Mouse (Mus musculus): Measurements from ENCODE around the gene Zfp691.

Gene Zfp691

DNA sequence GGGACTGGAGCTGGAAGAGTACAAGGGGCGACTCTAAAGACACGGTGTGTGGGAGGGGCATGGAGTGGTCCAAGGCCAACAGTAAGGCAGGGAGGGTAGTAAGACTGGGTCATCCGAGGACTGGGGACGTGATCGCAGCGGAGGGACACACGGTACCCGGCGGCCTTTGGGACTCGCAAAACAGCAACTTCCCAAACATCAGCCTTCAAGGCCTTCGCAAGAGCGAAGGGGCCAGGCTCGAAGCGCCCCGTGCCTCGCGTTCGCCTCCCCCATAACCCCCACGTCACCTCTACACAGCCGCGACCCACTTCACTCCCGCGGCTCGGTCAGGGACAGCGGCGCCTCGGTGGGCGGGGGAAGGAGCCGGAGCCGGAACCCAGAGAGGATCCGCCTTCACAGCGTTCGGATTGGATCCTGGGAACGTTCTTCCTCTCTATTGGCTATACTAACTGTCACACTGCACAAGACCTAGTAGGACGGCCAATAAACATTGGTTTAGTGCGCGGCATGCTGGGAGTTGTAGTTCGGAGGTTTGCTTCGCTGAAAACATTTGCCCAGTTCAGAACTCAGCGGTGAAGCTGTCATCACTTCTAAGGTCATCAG, at the start of gene Zfp691:
Gene Zfp691, minus strand, starts transcription at position 345 of the 603 bp plus-strand sequence.
- DNase-seq, result peak; percentile 93 to 96

DNA sequence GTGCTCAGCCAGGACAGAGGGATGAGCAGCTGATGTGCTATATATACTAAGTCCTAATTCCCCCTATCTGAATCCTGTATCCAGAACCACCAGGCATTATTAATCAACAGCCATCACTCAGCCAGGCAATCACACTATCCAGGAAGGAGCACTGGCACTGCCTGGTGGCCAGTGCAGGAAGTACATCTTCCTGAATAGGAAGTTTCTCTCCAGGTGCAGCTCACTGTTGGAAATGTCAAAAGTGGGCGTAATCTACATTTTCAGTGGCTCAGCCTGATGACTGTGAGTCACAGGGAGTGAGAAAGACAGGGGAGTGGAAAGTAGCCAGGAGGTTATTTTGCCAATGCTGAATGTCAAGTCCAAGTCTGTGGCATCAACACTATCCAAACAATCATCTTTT, 49.7 kb upstream of the Zfp691 start:
- DNase-seq, result peak; percentile 57 to 69

DNA sequence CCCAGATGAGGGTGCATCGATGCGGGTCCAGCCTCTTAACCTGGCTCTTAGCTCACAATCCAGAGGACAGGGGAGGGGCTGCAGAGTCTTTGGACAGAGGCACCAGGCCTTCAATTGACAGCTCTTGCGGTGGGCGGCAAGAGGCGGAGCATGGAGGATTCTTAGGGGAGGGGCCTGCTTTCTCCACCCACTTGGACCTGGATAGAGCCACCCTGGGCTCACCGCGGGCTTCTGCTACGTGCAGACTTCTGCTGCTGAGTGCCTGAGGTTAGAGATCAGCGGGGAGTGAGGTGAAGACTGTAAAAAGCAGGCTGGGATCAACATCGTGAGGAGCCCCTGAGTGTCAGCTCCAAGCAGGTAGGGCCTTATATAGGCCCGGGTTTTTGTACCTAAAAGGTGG, 44.2 kb upstream of the Zfp691 start, which contains the start of gene Tmem269:
Gene Tmem269, minus strand, starts transcription at position 49 of the 400 bp plus-strand sequence.
- peak; percentile 36 to 46 for DNase-seq

- peak; percentile 17 for DNase-seq
These were observed 42.7 kb upstream of the Zfp691 start for GRCm38 (mm10) chr4:119216667-119217066.

- peak; percentile 82 to 85 for DNase-seq
These were observed 30.7 kb upstream of the Zfp691 start for GRCm38 (mm10) chr4:119204672-119205071.

DNA sequence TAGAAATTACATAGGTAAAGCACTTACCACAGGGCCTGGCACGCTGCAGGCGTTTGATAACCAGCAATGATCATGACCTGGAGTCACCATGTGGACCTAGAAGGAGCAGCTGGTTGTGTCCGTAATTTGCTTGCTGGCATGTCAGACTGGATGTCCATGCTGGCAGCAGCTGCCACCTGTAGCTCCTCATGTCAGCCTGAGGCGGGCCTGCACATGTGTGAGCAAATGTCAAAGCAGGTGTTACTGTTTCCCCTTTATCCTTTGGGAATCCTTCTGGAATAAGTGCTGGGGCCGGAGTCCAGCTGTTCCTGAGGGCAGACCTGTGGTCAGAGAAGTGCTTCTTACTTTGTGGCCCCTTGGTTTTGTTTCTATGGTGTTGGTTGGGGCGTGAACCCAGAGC, 24.1 kb upstream of the Zfp691 start:
- DNase-seq, result no peak

DNA sequence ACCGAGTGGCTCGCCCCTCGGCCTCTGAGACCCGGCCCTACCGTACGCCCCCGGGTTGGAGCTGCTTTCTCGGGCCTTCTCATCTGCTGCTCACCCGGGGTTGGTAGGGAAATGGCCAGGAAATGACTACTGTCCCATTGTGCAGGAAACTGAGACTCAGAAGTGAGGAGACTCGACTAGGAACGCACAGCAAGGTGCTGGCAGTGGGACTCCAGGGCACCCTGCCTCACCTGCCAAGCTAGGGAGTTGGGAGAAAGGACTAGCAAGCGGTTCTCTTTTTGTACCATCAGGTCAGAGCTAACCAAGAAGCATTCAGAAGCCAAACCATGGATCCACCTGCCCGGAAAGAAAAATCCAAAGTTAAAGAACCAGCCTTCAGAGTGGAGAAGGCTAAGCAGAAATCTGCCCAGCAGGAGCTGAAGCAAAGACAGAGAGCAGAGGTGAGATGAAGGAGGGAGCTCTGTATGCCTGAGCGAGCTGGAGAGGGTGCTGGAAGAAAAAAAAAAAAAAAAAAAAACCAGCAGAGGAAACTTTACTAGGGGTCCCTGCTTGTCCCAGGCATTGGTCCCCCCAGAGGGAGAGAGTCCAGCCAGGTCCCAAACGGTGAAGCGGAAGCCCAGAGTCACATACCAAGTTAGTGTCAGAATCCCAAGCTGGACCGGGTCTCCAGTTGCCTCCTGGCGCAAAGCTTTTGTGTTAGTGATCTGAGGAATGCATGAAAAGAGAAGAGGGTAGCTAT, 21.8 kb upstream of the Zfp691 start:
- DNase-seq, result peak in 1 of 2 experiments; percentile 12

- DNase-seq, result peak; percentile 97 to 98
These were observed 21.1 kb upstream of the Zfp691 start, which contains the start of gene Svbp for GRCm38 (mm10) chr4:119194909-119195581. Gene Svbp (plus strand): TSS chr4:119195306.

DNA sequence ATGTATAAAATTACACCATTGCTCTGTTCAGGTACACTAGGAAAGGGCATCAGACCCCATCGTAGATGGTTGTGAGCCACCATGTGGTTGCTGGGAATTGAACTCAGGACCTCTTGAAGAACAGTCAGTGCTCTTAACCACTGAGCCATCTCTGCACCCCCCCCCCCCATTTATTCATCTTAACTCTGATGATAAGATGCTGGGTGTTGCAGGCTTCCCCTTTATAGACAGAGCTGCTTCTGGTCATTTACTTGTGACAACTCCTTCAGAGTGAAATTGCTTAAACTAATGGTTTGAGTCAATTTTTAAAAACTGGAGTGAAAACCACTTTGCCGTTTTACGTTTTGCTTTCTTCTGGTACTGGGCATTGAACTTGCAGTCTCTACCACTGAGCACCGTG, 18.8 kb upstream of the Zfp691 start:
- DNase-seq, result no peak

DNA sequence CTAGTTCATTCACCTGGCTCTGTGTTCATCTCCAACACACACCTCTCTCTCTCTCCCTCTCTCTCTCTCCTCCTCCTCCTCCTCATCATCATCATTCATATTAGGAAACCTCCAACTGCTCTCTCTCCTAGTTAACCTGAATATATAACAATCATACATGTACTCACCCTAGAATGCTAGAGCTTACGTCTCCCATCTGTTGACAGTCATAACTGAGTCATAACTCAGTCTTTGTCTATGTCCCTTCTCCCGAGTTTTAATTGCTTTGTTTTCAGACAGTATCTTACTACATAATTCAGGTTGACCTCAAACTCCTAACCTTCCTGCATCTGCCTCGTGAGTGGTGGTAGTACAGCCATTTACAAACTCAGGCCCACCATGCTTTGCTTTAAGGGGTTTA, 17.3 kb upstream of the Zfp691 start:
- DNase-seq, result no peak

DNA sequence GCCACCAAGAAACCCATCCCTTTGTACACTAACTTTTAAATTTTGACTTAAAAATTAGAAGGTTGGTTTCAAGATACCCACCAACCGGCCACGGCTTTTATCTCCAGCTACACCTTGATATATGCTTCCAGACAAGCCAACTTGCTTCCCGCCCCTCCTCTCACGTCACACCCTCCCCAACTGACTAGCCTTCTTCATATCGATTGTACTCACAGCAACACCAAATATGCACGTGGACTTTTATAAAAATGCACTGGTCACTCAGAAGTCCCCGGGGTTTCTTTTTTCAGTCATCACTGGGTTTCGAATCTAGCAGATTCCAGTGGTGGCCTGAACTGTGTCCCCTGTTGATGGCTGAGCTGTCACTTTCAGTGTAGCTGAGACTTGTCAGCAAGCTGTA, 16.6 kb upstream of the Zfp691 start:
- DNase-seq, result no peak

DNA sequence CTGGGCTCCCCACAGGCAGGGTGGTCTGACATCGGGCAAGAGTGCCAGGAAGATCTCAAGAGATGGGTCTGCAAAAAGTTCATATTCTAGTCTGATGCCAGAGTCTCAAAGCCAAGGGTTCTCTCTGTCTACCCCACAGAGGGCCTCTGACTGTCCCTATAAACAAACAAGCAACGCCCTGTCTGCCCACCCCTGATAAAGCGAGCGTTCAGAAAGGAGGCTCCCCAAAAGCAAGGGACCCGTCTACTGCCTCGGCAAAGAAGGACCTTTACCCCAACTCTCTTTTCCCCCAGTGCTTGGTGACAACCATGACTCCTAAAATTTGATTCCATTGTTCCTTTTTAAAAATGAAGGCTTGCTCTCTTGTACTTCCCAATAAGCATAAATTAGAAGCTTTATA, 15.9 kb upstream of the Zfp691 start, which contains the start of gene Ermap:
Gene Ermap, minus strand, starts transcription at position 148 of the 400 bp plus-strand sequence.
- DNase-seq, result no peak

DNA sequence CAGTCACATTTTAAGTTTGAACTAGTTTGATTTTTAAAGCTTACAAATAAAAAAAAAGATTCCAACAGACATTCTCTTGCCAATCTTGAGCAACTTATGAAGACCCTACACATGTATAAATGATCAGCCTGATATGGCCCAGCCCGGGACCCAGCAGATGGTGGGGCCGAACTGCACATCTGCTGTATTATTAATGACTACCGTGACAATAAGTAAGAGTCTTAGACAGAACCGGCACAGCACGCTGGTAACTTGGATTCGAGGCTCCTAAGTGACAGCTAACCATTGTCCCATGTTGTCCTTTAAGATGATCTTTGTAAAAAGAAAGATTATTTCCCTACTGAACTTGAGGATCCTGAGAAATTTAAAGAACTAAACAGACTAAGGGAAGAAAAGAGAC, 15.4 kb upstream of the Zfp691 start:
- DNase-seq, result no peak

- DNase-seq, result no peak
These were observed 14.2 kb upstream of the Zfp691 start for GRCm38 (mm10) chr4:119188060-119188785.

DNA sequence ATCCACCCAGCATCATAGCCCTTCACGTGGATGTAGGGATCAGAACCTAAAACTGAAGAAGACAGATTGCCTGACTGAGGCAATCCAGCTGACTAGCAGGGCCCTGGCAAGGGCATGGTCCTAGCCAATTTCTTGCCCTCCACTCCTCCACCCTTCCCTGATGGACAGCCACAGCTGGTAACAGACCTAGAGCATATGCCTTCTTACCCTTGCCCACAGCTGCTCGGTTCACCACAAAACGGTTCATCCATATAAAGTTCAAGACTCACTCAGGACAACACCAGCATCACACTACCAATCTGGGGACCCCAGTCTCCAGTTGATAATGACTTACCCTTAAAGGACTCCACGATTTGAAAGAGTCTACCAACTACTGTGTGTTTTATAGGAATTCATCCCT, 11.8 kb upstream of the Zfp691 start:
- DNase-seq, result no peak

DNA sequence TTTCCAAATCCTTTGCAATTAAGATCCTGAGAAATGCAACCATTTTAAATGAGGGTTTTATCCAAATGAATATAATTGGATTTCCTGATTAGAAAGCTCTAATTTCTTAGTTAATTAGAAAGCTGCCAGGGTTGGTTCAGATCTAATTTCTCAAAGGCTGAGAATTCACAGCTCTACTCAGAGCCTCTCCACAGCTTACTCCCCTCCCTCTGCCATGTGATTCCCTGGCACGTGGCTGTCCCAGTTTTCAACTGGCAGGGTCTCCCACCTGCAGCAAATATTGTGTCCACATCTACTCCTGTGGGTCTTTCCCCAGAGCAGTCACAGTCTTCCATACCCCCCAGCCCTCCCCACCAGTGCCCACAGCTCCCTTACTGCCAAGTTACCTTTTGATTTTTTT, 9.5 kb upstream of the Zfp691 start:
- DNase-seq, result no peak

DNA sequence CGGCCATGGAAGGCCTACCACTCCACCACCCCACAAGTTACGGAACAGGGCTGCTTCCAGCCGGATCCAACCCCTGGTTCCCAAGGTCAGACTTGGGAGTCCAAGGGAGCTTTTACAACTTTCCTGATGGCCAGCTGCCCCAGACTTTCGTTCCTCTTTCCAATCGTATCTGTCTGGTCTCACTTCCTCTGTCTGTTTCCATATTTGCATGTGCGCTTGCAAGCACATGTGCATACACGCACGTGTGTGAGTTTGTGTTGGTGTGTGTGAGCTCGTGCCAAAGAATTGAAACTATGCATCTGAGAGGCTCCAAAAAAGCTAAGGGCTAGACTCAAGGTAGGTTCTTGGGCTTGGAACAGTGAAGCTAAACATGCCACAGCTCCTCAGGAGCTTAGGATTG, 7.5 kb upstream of the Zfp691 start:
- DNase-seq, result no peak

GRCm38 (mm10) chr4:119180133-119180707, 6.2 kb upstream of the Zfp691 start:
- DNase-seq, result no peak

DNA sequence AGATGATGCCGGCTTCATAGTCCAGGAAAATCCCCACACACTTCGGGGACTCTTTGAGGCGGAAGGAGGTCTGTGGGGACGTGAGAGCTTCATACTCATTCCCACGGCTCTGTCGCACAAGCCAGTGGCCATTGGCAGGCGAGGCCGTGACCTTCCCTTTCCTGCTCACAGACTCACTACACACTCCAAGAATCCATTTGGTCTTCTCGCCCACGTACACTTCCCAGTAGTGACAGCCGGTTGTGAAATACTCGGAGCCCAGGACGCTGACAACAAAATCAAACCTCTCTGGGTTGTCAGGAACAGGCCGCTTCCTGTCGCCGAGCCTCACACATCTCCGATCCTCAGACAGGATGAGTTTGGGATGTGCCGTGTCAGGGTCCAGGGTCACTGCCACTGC, 4.3 kb upstream of the Zfp691 start:
- peak; percentile 21 to 48 for DNase-seq

DNA sequence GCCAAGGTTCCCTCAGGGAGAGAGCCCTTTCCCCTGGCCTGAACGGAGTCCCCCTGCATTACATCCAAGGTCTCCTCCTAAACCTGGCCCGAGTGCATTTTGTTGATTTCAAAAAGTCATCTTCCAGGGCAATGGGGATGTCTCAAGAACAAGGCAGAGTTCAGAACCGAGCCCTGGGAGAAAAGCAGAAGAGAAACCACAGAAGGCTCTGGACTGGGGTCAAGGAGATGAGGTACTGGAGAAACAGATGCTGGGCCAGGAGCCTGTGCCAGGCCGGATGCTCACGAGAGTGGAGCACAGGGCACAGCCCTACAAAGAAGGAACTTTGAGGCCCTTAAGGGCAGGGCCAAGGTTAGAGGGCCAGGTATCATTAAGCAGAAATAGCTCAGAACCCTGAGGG, 3.7 kb upstream of the Zfp691 start:
- no peak for DNase-seq

DNA sequence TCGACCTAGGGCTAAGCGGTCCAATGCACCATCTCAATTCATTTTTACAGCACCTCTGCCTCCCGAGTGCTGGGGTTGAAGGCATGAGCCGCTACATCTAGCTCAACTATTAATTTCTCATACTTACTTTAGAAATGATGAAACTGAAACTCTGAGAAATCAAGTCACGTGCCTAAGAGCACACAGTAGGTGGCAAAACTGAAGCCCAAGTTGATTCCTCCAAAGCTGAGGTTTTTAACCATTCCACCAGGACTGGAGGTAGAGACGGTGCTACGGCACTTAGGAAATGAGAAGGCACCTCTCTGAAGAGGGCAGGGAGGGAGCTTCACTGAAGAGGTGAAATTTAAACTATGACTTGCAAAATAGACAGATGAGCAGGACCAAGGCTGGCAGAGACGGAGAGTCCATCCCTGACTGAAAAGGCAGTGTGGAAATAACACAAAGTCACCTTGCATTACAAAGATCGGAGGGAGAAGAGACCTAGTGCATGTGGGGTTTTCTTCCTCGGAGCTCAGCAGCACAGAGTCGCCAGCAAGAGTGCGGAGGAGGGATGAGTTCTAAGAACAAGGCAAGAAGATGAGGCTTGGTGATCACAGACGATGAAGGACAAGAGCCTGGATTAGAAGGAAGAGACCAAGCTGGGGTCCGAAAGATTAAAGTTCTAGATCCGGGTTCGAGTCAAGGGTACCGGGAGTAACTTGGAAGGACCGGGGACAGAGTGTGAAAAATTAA, 910 bp downstream of the Zfp691 start:
- DNase-seq, result peak in 1 of 2 experiments; percentile 33

DNA sequence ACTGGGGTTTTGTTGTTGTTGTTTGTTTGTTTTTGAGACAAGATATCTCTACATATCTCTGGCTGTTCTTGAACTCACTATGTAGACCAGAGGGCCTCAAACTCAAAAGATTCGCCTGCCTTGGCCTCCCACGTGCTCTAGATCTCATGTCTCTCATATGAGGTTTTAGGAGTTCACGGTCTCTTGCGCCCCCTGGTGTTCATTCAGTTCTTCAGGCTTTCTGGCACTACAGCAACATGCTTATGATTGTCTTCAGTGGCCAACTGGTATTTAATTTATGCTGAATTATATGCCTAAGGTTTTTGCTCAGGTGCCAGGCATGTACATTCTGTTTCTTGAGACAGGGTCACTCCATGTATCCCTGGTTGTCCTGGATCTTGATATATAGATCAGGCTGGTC, 6.3 kb downstream of the Zfp691 start:
- peak; percentile 89 to 91 for DNase-seq
